Mouse (Mus musculus): Measurements from ENCODE around the gene Sdr42e1. TPM values are rescaled to one million over a fixed set of nuclear protein-coding genes. Genes with fewer than 3 reads are reported as not detected.

Gene Sdr42e1
- total and polyA plus RNA-seq, 3 experiments: 2.3 to 4.1 (median 3.1) TPM

DNA sequence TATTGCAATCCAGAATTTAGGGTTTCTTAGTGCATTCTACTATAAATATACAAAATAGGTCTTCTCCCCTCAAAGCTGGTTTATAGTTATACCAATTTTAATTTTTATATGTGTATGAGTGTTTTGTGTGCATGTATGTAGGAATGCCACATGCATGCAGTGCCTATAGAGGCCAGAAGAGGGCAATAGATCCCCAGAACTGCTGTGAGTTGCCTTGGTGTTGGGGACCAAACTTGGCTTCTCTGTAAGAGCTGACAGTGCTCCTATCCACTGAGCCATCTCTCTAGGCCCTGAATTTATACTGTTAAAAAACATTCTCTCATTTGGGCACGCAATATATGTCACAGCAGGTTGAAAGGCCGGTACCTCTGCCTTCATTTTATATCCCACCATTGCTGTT lies 27.5 kb downstream of the Sdr42e1 start:
- H3K9me3 ChIP-seq (replicated peaks; ENCODE audit: low read length): peaks cover 7% of the 10 kb centered on the region
- dilution Hi-C loops (cut with MboI; ENCODE audit: extremely low pct_ligation_motif_present, extremely low pct_unique_long_range_greater_than_20kb, low sequenced_read_pairs): no loop called here
- no peaks in the 10 kb centered on the region for H3K79me2 ChIP-seq (replicated peaks; ENCODE audit: control insufficient read depth, extremely low read depth, insufficient read depth, poor library complexity, severe bottlenecking)

DNA sequence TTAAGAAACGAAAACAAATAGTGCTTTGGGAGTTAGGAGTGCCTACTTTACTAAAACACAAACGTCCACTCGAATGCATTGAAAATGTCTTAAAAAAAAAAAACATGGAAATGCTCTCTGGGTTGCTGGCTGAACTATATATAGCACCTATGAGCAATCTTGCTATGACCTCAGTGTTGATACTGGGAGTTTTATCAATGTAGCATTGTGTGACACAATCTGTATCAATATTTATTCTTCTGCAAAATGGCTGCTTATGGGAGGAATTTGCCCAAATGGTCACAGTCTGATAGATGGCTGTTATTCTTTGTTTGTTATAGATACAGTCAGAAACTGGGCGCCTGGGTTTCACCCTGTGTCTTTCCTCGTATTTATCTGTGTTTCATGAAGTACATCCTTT lies 28.0 kb downstream of the Sdr42e1 start:
- dilution Hi-C loops (cut with MboI; ENCODE audit: extremely low pct_ligation_motif_present, extremely low pct_unique_long_range_greater_than_20kb, low sequenced_read_pairs): no loop called here
- Histone ChIP-seq H3K27me3 (replicated peaks) (no peaks in the 10 kb centered on the region), H3K79me2 (replicated peaks; ENCODE audit: control insufficient read depth, extremely low read depth, insufficient read depth, poor library complexity, severe bottlenecking) (no peaks in the 10 kb centered on the region)

More for the DNA sequence above, 27.5 kb downstream of the Sdr42e1 start:
- no peak overlapping the region for H3K4me2 ChIP-seq (ENCODE audit: insufficient read depth, low read depth, poor library complexity, severe bottlenecking)
- H3K9ac ChIP-seq (ENCODE audit: insufficient read depth, low read depth): no peak overlapping the region
- H3K27me3 ChIP-seq (replicated peaks): no peaks in the 10 kb centered on the region
- in situ Hi-C loops (cut with MboI; ENCODE audit: low pct_ligation_motif_present, low pct_unique_long_range_greater_than_20kb, low sequenced_read_pairs): loop anchor here (25.0 kb wide), 1 partner anchor 216 kb away; no protein-coding TSS in a partner anchor
- peak; percentile 63 for DNase-seq (ENCODE audit: extremely low read depth)
- H3K27ac ChIP-seq (ENCODE audit: insufficient read depth, low read depth): no peak overlapping the region
- H3K4me3 ChIP-seq (replicated peaks in 1 of 3; ENCODE audit: low read depth in 2 of 3, low read length in 2 of 3, poor library complexity in 1 of 3): no peak overlapping the region
- TF ChIP-seq RCOR1 (conservative IDR thresholded peaks at IDR 0.05; ENCODE audit: low read depth, low read length) (no peak), UBTF (IDR thresholded peaks at IDR 0.05; ENCODE audit: low read depth, low read length) (no peak), TBP (conservative IDR thresholded peaks at IDR 0.05; ENCODE audit: low read depth, low read length) (no peak), RAD21 (IDR thresholded peaks at IDR 0.05; ENCODE audit: low read depth, low read length) (peak; percentile 78), MAFK (IDR thresholded peaks at IDR 0.05; ENCODE audit: insufficient replicate concordance, low read length) (no peak), EP300 (IDR thresholded peaks at IDR 0.05; ENCODE audit: low read length) (no peak), E2F4 (IDR thresholded peaks at IDR 0.05; ENCODE audit: insufficient replicate concordance, low read depth, low read length) (no peak), BHLHE40 (IDR thresholded peaks at IDR 0.05; ENCODE audit: low read depth, low read length) (no peak), TCF12 (IDR thresholded peaks at IDR 0.05; ENCODE audit: low read depth, low read length) (no peak), SMC3 (IDR thresholded peaks at IDR 0.05; ENCODE audit: low read depth, low read length) (peak; percentile 65), MAZ (IDR thresholded peaks at IDR 0.05; ENCODE audit: low read depth, low read length) (no peak), PAX5 (IDR thresholded peaks at IDR 0.05; ENCODE audit: low read length) (no peak), GABPA (IDR thresholded peaks at IDR 0.05; ENCODE audit: insufficient replicate concordance, low read depth, low read length) (no peak), MYC (IDR thresholded peaks at IDR 0.05; ENCODE audit: low read depth, low read length) (peak; percentile 54; the same call in 1 of the 2 replicates), NRF1 (IDR thresholded peaks at IDR 0.05; ENCODE audit: low read depth, low read length) (no peak), MXI1 (IDR thresholded peaks at IDR 0.05; ENCODE audit: low read depth, low read length) (no peak), CTCF (conservative IDR thresholded peaks at IDR 0.05 in 1 of 2, IDR thresholded peaks at IDR 0.05 in 1 of 2; ENCODE audit: low read depth in 2 of 2, low read length in 2 of 2) (peak; percentile 81 to 87), ETS1 (conservative IDR thresholded peaks at IDR 0.05; ENCODE audit: low read depth, low read length) (no peak), CHD2 (IDR thresholded peaks at IDR 0.05; ENCODE audit: low read length) (no peak), ZC3H11A (IDR thresholded peaks at IDR 0.05; ENCODE audit: low read depth, low read length) (no peak), MEF2A (IDR thresholded peaks at IDR 0.05; ENCODE audit: borderline replicate concordance, low read depth, low read length) (no peak)
- no peaks in the 10 kb centered on the region for H3K36me3 ChIP-seq (replicated peaks in 1 of 2; ENCODE audit: control insufficient read depth in 1 of 2, insufficient read depth in 1 of 2, low read length in 1 of 2)
- H3K4me1 ChIP-seq (ENCODE audit: control insufficient read depth in 1 of 2, insufficient read depth in 2 of 2): no peaks in the 10 kb centered on the region

More for the DNA sequence above, 28.0 kb downstream of the Sdr42e1 start:
- Histone ChIP-seq H3K27ac (ENCODE audit: insufficient read depth, low read depth) (no peak overlapping the region), H3K9ac (ENCODE audit: insufficient read depth, low read depth) (no peak overlapping the region), H3K36me3 (replicated peaks in 1 of 2; ENCODE audit: control insufficient read depth in 1 of 2, insufficient read depth in 1 of 2, low read length in 1 of 2) (no peaks in the 10 kb centered on the region), H3K4me3 (replicated peaks in 1 of 3; ENCODE audit: low read depth in 2 of 3, low read length in 2 of 3, poor library complexity in 1 of 3) (no peak overlapping the region), H3K4me2 (ENCODE audit: insufficient read depth, low read depth, poor library complexity, severe bottlenecking) (no peak overlapping the region), H3K4me1 (ENCODE audit: control insufficient read depth in 1 of 2, insufficient read depth in 2 of 2) (no peaks in the 10 kb centered on the region), H3K9me3 (replicated peaks; ENCODE audit: low read length) (peaks cover 7% of the 10 kb centered on the region)
- DNase-seq (ENCODE audit: extremely low read depth): no peak
- in situ Hi-C loops (cut with MboI; ENCODE audit: low pct_ligation_motif_present, low pct_unique_long_range_greater_than_20kb, low sequenced_read_pairs): loop anchor here (25.0 kb wide), 1 partner anchor 217 kb away; no protein-coding TSS in a partner anchor
- no peak for TF ChIP-seq MAX (IDR thresholded peaks at IDR 0.05; ENCODE audit: low read length)
- no peak for TF ChIP-seq MEF2A (IDR thresholded peaks at IDR 0.05; ENCODE audit: borderline replicate concordance, low read depth, low read length)
- TF ChIP-seq ZKSCAN1 (IDR thresholded peaks at IDR 0.05; ENCODE audit: borderline replicate concordance, low read depth, low read length): no peak

Measured in CH12.LX (cell line).